Mouse (Mus musculus): ENCODE results near the gene Aamp.

Aamp gene

DNA sequence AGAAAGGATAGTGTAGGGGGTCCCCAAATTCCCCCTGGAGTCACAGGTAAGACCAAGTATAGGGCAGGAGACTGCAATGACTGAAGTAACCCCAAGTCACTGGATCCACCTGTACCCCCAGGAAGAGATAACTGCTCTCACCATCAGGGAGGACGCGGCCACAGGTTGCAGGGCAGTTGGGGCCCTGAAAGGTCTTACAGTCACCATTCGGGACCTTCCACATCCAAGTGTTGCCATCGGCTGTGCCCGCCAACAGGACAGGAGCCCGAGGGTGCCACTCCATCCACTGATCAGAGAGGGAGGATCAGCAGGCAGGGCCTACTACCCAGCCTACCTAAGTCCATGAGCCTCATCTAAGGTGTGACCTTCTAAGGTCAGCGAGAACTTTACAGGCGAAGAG, 2.7 kb downstream of the Aamp start:
- no peak for DNase-seq (ENCODE audit: low read depth, low spot score)

- no peak for DNase-seq (ENCODE audit: low read depth, low spot score)
Observed at GRCm38 (mm10) chr1:74281372-74281771, 3.2 kb downstream of the Aamp start.

- no peak for DNase-seq (ENCODE audit: low read depth, low spot score)
Observed at GRCm38 (mm10) chr1:74280591-74281325, 3.8 kb downstream of the Aamp start.

DNA sequence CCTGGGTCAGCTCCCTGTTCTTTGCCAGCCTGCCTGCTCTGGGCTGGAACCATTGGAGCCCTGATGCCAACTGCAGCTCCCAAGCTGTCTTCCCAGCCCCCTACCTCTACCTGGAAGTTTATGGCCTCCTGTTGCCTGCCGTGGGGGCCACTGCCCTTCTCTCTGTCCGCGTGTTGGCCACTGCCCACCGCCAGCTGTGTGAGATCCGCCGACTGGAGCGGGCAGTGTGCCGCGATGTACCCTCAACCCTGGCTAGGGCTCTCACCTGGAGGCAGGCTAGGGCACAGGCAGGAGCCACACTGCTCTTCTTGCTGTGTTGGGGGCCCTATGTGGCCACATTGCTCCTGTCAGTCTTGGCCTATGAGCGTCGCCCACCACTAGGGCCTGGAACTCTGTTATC, 5.5 kb downstream of the Aamp start:
- DNase-seq (ENCODE audit: low read depth, low spot score), result no peak

- no peak for DNase-seq (ENCODE audit: low read depth, low spot score)
Observed at GRCm38 (mm10) chr1:74278538-74278937, 6.0 kb downstream of the Aamp start, which contains the start of gene Gpbar1. Gene Gpbar1, plus strand, starts transcription at chr1:74278550.

GRCm38 (mm10) chr1:74277883-74278537, 6.5 kb downstream of the Aamp start:
- no peak for DNase-seq (ENCODE audit: low read depth, low spot score)

DNA sequence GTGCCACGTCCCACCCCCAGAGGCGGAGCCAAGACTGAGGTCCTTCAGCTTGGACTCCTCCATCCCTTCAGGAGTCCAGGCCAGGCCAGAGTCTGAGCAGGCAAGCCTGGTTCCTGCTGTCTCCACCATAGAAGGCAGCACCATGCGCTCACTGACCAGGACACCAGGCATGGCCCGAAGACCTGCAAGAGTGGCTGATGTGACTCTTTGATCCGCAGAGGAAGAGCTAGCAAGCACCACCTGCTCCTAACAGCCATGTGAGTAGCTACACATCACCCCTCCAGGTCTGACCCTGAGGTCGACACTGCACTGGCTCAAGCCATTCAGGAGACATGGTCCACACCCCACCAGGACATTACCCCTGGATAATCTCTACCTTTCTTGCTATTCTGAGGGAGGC, 7.5 kb downstream of the Aamp start:
- DNase-seq (ENCODE audit: low read depth, low spot score), result no peak

GRCm38 (mm10) chr1:74275015-74275414, 9.5 kb downstream of the Aamp start:
- DNase-seq (ENCODE audit: low read depth, low spot score), result no peak

GRCm38 (mm10) chr1:74271659-74272058, 12.9 kb downstream of the Aamp start:
- no peak for DNase-seq (ENCODE audit: low read depth, low spot score)

GRCm38 (mm10) chr1:74268750-74269149, 15.8 kb downstream of the Aamp start:
- no peak for DNase-seq (ENCODE audit: low read depth, low spot score)

- no peak for DNase-seq (ENCODE audit: low read depth, low spot score)
Observed at GRCm38 (mm10) chr1:74262510-74262909, 22.0 kb downstream of the Aamp start.

- peak; percentile 29 for DNase-seq (ENCODE audit: low read depth, low spot score)
Observed at GRCm38 (mm10) chr1:74256782-74257181, 27.8 kb downstream of the Aamp start.

DNA sequence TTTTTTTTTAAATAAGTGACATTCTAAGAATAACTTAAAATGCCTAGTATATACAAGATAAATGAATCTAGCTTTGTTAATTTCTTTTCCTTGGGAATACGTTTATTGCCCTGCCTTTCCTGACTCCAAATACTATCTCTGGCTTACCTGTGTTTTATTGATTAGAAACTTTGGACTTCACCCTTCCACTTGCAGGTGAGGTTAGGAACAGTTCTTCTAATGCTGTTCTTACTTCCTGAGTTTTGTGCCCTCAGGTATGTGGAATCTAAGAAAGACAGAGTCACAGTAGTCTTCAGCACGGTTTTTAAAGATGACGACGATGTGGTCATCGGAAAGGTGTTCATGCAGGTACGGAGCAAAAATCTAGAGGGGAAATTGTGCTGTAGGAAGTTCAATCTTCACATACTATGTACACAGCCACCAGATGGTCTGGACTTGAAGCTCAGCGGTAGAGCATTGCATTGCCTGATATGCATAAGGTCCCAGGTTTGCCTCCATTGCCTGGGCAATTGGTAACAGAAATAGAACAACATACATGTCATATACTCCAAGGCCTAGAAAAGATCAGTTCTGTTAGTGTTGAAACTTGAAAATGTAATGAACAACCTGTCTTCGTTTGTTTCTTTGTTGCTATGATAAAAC, 28.7 kb downstream of the Aamp start:
- DNase-seq (ENCODE audit: low read depth, low spot score), result no peak

GRCm38 (mm10) chr1:74250096-74250495, 34.4 kb downstream of the Aamp start:
- no peak for DNase-seq (ENCODE audit: low read depth, low spot score)

GRCm38 (mm10) chr1:74249331-74249980, 35.1 kb downstream of the Aamp start:
- no peak for DNase-seq (ENCODE audit: low read depth, low spot score)

DNA sequence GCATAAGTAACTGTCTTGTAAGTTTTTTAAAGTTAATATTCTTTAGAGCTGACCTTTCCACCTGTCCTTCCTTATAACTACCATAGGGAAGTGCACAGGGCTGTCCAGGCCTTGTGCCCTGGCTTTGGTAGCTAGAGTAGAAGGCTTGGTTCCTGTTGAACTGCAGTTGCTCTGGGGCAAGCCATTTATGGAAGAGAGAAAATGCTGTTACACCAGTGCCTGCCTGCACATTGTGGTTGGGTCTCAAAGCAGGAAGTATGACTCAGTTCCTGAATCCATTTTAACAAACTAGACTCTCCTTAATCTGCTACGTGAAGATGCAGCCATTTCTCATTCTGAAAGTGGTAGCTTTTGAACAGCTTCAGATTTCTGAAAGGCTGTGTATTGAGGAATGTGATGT, 35.7 kb downstream of the Aamp start:
- no peak for DNase-seq (ENCODE audit: low read depth, low spot score)

DNA sequence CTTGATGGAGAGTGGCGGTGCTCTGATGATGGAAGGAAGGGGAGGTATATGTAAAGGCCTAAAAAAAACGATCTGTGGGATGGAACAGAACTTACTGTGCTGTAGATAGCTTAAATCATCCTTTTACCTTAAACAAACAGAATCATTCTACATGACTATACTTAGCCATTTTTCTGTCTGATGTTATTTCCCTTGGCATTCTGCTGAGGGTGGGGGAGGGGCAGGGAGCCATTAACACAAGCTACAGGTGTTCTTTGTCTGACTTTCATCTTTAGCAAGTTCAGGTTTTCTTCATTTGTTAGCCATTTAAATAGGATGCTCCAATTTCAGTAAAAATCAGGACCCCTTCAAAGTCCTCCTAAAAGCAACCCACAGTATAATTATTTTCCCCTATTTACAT, 39.0 kb downstream of the Aamp start:
- no peak for DNase-seq (ENCODE audit: low read depth, low spot score)

- DNase-seq (ENCODE audit: low read depth, low spot score), result no peak
Observed at GRCm38 (mm10) chr1:74240832-74241231, 43.7 kb downstream of the Aamp start.

DNA sequence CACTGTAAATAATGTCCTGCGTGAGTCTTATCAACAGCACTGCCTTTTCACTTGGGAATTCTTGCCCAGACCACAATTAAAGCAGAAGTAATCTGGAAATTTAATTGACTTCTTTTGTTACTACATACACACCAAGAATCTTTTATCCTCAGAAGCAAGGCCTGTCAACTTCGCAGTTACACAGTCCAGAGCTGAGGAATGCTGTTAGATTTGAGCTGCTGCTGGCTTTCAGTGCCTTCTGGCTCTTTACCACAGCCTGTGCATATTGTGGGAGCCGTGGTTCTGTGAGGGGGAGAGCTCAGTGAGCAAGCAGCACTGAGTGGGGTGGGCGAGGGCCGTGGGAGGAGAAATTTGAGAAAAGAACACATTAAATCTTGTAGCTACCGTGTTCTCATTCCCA, 44.2 kb downstream of the Aamp start:
- no peak for DNase-seq (ENCODE audit: low read depth, low spot score)

DNA sequence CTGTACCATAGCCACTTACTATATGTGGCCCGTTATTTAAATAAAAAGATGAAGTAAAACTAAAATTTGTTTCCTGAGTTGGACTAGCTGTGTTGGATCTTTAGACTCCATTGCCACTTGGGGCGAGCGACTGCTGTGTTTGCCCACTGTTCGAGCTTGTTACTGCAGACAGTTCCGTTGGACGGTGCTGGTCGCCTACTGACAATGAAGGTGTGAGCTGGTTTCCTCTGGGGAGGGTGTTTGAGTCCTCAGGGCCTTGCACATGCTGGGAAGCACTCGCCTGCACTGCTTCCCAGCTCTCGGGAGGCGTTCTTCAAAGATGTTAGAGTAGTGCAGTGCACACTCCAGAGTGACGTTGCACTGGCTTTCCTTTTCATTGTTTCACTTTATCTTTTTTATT, 44.9 kb downstream of the Aamp start:
- no peak for DNase-seq (ENCODE audit: low read depth, low spot score)

GRCm38 (mm10) chr1:74239162-74239561, 45.4 kb downstream of the Aamp start:
- no peak for DNase-seq (ENCODE audit: low read depth, low spot score)

DNA sequence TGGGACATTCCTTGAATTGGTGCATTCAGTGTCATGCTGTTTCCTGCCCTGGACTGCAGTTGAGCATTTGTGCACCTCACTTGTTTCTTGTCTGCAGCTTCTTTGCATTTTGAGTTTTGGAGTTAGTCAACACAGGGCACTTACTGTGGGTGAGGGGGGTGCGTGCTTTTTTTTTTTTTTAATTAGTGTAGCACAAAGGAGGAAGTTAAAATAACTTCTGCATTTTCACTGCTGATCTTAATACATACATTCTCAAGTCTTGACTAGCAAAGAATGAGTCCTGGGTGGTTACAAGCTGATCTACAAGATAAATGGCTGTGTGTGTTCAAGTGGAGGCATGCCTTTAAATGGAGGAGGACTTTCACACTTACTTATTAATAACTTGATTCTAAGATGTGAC, 46.4 kb downstream of the Aamp start:
- no peak for DNase-seq (ENCODE audit: low read depth, low spot score)

All from WW6 (cell line).